Mouse (Mus musculus): ENCODE measurements around the gene Gm732. TPM values are rescaled to one million over a fixed set of nuclear protein-coding genes. Genes with fewer than 3 reads are reported as not detected.

The Gm732 gene
- not detected in 2 replicates for polyA plus RNA-seq (2012; rRNA removed)

DNA sequence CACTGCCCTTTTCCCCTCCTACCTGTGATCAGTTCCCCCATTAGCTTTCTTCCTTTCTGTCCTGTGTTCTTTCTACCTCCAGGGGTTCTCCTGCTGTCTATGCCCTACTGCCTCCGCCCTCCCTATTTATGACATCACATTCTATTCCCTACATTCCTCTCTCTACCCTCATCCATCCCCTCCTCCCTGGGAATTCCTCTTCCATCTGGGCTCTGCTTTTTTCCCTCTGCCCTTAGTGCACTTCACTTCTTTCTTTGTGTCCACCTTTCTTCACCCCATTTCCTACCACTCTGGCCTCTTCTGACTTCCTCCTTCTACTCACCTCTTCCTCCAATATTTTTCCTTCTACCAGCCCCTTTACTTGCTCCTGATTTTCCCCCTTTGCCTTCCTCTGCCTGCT is at the start of gene Gm732:
Gene Gm732, minus strand, starts transcription at position 101 of the 400 bp plus-strand sequence.

Other genes starting within 250 kb of the Gm732 start
- 0.01 TPM in 1 of 2 replicates, not detected in the other for gene Tent5d, start 155.9 kb downstream of the Gm732 start, polyA plus RNA-seq (2012; rRNA removed)
- 23.1 and 23.8 TPM in 2 replicates for gene 2610002M06Rik, start 132.1 kb downstream of the Gm732 start, polyA plus RNA-seq (2012; rRNA removed)

All from central nervous system, embryonic 18 days (tissue).